Mouse (Mus musculus) urinary bladder, postnatal 25 days (tissue): ENCODE results near the gene Rangrf.
"Not testable (repeated sequence)": the region's sequence is repeated elsewhere in the genome, so short reads cannot be mapped to it uniquely, and the experiment has no call there.

Experiments used
- DNase-seq: peaks from one replicate; pipeline ENCODE4 v3.0.0; 2022; ENCODE audit warnings: low spot score

The Rangrf gene

GRCm38 (mm10) chr11:68975085-68975484 is at the start of gene Rangrf:
Rangrf (minus strand) TSS chr11:68975185.
- no peak for DNase-seq

DNA sequence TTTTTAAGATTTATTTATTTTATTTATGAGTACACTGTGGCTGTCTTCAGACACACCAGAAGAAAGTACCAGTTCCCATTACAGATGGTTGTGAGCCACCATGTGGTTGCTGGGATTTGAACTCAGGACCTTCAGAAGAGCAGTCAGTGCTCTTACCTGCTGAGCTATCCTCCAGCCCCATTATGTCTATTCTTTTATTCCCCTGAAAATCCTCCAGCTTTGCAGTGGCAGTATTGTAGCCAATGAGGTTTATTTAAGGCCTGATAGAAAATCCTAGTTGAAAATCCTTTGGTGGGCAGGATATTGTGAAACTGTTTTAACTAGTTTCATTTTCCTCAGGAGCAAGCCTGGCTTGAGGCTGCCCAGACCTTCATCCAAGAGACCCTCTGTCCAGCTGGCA is 45.7 kb upstream of the Rangrf start:
- no peak for DNase-seq

GRCm38 (mm10) chr11:69016755-69017154 is 41.8 kb upstream of the Rangrf start:
- DNase-seq = no peak

DNA sequence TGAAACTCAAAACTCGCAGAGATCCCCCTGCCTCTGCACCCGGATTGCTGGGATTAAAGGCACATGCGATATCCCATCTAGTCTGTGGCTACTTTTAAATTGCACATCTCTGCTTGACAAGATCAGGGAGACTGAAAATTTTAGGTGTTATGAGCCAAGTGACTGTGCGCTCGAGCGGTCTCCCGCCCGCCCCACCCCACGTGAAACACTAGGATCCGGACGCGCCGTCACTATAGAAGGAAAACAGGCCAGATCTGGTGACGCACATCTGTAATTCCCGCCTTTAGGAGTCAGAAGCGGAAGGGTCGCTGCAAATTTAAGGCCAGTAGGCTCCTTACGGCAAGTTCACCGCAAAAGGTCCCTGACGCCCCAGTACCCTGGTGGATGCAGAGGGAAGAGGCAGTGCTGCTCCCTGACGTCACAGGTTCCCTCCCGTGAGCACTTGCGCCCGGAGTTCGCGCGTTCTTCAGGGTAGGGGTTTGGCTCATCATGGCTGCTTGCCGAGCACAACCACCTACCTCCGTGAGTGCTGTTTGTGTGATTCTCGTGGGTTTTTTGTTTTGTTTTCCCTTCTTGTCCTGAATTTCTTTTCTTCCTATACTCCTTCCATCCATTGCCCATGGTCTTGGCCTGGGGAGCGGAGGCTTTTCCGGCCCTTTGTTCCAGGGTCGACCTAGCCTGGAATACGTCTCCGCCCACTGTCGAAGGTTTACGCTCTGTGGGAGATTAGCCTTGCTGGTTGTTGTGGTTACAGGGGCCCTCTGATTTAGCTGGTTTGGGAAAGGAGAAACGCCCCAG is 40.9 kb upstream of the Rangrf start, which contains the start of gene Ctc1:
Gene Ctc1, plus strand, starts transcription at position 268 of the 798 bp plus-strand sequence.
- DNase-seq = peak; percentile 84

- DNase-seq = peak; percentile 72
Observed at GRCm38 (mm10) chr11:69012071-69012601, 37.2 kb upstream of the Rangrf start.

DNA sequence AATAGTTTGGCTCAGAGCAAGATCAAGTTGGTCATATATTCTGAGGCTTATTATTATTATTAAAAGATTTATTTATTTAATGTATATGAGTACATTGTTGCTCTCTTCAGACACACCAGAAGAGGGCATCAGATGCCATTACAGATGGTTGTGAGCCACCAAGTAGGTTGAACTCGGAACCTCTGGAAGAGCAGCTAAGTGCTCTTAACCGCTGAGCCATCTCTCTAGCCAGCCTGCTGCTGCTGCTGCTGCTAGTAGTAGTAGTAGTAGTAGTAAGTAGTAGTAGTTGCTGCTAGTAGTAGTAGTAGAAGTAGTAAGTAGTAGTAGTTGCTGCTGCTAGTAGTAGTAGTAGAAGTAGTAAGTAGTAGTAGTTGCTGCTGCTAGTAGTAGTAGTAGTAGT is 36.5 kb upstream of the Rangrf start:
- not testable (repeated sequence) for DNase-seq

- DNase-seq = no peak
Observed at GRCm38 (mm10) chr11:69010400-69011323, 35.7 kb upstream of the Rangrf start.

GRCm38 (mm10) chr11:69009508-69009907 is 34.5 kb upstream of the Rangrf start:
- no peak for DNase-seq

DNA sequence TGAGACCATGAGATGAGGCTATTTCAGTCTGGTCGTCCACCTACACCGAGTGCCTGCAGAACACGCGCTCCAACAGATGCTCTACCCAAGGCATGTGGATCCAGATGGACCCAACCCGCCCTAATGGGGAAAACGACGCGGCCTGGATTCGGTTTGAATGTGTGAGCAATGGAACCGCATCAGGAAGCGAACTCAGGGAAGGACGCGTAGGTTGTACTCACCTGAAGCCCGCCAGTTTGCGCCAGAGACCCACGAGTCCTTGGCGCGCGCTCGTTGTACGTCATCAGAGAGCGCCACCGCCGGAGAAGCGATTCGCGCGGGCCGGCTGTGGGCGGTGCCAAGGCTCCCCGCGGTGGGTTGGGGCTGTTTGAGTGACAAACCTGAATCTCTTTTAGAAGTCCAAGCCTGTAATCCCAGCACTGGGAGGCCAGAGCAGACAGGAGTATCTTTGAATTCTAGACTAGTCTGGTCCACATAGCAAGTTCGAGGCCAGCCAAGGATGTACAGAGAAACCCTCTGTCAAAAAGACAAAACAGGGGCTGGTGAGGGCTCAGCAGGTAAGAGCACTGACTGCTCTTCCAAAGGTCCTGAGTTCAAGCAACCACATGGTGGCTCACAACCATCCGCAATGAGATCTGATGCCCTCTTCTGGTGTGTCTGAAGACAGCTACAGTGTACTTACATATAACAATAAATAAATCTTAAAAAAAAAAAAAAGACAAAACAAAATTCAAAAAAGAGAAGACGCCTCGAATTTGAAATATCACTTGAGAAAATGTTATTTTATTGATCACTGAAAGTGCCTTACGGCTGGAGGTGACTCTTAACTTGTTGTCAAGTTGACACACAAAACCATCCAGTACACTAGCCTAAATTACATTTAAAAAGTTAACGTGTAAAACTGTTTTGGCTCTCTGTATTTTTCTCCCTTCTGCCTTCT is 33.5 kb upstream of the Rangrf start, which contains the start of gene Pfas:
Gene Pfas, minus strand, starts transcription at position 279 of the 940 bp plus-strand sequence.
- DNase-seq = peak; percentile 93

DNA sequence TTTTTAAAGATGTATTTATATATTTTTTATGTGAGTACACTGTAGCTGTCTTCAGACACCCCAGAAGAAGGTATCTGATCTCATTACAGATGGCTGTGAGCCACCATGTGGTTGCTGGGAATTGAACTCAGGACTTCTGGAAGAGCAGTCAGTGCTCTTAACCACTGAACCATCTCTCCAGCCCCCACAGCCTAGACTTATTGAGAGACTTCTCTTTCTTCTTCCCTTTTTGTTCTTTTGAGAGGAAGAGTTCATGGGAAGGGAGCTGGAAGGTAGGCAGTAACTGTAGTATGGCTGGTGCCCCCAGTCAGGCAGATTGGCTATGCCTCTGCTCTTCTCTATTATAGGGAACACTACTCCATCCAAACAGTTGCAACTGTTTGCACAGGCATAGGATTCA is 31.6 kb upstream of the Rangrf start:
- not testable (repeated sequence) for DNase-seq

- no peak for DNase-seq
Observed at GRCm38 (mm10) chr11:69005193-69005592, 30.2 kb upstream of the Rangrf start.

GRCm38 (mm10) chr11:69003592-69003991 is 28.6 kb upstream of the Rangrf start:
- no peak for DNase-seq

- not testable (repeated sequence) for DNase-seq
Observed at GRCm38 (mm10) chr11:69002782-69003181, 27.8 kb upstream of the Rangrf start.

- DNase-seq = no peak
Observed at GRCm38 (mm10) chr11:68997080-68997479, 22.1 kb upstream of the Rangrf start.

GRCm38 (mm10) chr11:68994377-68994776 is 19.4 kb upstream of the Rangrf start:
- DNase-seq = no peak

GRCm38 (mm10) chr11:68993122-68993521 is 18.1 kb upstream of the Rangrf start:
- no peak for DNase-seq

GRCm38 (mm10) chr11:68988341-68988740 is 13.4 kb upstream of the Rangrf start:
- DNase-seq = no peak

GRCm38 (mm10) chr11:68987365-68987882 is 12.4 kb upstream of the Rangrf start:
- no peak for DNase-seq

- DNase-seq = peak; percentile 79
Observed at GRCm38 (mm10) chr11:68982639-68983369, 7.8 kb upstream of the Rangrf start.

- no peak for DNase-seq
Observed at GRCm38 (mm10) chr11:68980919-68981318, 5.9 kb upstream of the Rangrf start.
